Mouse (Mus musculus): Measurements from ENCODE around the gene Chd4. TPM values are rescaled to one million over a fixed set of nuclear protein-coding genes. Genes with fewer than 3 reads are reported as not detected.

The Chd4 gene
- polyA plus RNA-seq, 1 experiment: 103 TPM

DNA sequence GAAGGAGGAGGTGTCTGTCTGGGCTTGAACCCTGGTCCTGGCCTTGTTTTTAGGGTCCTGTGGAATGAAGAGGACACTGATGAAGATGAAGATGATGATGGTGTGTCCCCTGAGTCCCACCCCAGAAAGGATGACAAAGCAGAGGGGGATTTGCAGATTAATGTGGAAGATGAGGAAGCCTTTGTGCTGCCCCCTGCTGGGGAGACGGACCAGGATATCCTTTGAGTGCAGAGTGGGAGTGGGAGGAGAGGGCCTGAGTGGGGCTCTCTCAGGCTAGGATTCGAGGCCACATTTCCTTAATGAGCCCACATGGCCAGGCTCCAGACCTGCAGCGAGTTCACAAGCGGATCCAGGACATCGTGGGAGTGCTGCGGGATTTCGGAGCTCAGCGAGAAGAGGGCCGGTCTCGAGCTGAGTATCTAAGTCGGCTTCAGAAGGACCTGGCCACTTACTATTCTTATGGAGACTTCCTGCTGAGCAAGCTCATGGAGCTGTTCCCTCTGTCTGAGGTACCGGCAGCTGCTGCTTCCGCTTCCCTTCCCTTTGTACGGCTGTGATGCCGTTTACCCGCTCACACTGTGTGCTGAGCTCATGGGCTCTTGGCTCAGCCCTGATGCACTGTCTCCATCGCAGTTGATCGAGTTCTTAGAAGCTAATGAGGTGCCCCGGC lies 41.4 kb downstream of the Chd4 start:
- DNase-seq (ENCODE audit: extremely low spot score in 1 of 2, low spot score in 1 of 2): peak in 1 of 2 experiments; percentile 66

DNA sequence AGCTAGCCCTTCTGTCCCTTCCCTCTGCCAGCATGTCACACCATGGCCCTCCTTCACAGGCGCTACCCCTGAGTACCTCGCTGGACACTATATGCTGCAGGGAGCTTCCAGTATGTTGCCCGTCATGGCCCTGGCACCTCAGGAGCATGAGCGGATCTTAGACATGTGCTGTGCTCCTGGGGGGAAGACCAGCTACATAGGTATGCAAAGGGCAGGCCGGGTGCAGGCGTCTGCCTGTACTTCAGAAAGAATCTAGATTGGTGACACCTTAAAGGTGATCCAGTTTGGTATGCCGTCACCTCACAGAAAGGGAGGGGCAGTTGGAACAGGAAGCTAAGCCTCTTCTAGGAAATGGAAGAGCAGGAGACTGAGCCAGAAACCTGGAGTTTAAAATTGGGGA lies 44.0 kb downstream of the Chd4 start:
- DNase-seq (ENCODE audit: extremely low spot score in 1 of 2, low spot score in 1 of 2): no peak

DNA sequence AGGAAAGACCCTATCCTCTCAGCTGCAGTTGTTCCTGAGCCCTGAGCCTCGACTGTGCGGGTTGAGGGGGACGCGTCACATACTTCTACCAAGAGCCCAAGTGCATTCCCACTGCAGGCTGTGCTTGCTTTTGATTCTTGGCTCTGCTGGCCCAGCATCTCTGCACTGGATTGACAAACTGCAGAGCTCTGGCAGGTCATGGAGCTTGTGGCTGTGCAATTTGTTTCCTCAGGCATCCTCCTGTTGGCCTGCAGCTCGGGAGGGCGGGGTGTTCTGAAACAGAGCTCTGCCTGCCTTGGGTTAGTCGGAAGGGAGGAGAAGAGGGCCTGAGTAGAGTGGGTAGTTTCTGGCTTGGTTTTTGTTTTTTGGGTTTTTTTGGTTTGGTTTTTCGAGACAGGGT lies 46.7 kb downstream of the Chd4 start:
- no peak for DNase-seq (ENCODE audit: extremely low spot score in 1 of 2, low spot score in 1 of 2)

DNA sequence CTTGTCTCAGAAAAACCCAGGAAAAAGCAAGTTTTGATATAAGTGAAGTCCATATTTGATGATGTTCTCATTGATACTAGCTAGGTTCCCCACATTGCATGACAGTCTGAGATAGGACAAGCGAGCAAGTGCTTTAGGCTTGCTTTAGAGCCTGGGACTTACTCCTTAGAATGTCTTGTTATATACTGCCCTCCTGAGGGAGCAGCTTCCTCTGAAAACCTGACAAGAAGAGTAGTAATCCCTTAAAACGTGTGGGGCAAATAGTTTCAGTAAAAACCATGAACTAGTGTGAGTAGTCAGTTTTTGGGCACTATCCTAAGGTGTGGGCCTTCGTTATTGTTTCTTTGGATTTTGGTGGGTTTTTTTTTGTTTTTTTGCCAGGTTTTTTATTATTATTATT lies 47.3 kb downstream of the Chd4 start:
- DNase-seq (ENCODE audit: extremely low spot score in 1 of 2, low spot score in 1 of 2): no peak

DNA sequence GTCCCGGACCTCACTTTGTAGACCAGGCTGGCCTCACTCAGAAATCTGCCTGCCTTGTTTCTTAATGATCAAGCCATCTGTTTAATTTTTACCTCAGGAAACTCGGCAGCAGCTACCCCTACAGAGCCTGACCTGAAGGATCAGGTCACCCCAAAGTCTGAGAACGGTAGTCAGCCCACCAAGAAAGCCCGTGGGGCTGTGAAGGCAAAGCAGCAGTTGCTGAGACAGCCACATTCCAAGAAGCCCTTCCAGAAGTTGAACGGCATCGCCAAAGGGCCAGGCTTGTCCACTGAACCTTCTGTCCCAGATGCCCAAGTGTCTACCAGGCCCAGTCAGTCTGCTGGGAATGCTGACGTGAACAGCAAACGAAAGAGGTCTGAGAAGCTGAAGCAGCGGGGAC lies 48.1 kb downstream of the Chd4 start:
- no peak for DNase-seq (ENCODE audit: extremely low spot score in 1 of 2, low spot score in 1 of 2)

DNA sequence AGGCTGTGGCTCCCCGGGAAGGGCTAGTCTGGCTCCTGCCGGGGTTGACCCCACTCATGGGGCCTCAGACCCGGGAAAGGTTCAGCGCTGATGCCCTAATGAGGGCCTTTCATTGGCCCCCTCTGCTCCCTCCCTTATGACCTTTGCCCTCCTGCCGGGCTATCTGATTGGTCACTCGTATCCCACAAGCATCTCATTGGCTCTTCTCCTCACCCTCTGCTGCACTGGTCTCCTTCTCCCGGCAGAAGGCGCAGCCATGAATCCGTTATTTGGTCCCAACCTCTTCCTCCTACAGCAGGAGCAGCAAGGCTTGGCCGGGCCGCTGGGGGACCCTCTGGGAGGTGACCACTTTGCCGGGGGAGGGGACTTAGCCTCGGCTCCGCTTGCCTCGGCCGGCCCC lies 49.2 kb downstream of the Chd4 start, which contains the start of gene Iffo1:
Gene Iffo1 (plus strand): TSS at position 241 of the 400 bp plus-strand sequence.
- DNase-seq (ENCODE audit: extremely low spot score in 1 of 2, low spot score in 1 of 2): peak; percentile 94 to 95

DNA sequence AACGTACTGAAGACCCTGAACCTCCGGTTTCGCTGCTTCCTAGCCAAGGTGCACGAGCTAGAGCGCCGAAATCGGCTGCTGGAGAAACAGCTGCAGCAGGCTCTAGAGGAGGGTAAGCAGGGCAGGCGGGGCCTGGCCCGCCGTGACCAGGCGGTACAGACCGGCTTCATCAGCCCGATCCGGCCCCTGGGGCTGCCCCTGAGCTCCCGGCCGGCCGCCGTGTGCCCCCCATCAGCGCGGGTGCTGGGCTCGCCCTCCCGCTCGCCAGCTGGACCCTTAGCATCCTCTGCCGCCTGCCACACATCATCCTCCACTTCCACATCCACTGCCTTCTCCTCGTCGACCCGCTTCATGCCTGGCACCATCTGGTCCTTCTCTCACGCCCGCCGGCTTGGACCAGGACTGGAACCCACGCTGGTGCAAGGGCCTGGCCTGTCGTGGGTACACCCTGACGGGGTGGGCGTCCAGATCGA lies 49.7 kb downstream of the Chd4 start:
- DNase-seq (ENCODE audit: extremely low spot score in 1 of 2, low spot score in 1 of 2): no peak

DNA sequence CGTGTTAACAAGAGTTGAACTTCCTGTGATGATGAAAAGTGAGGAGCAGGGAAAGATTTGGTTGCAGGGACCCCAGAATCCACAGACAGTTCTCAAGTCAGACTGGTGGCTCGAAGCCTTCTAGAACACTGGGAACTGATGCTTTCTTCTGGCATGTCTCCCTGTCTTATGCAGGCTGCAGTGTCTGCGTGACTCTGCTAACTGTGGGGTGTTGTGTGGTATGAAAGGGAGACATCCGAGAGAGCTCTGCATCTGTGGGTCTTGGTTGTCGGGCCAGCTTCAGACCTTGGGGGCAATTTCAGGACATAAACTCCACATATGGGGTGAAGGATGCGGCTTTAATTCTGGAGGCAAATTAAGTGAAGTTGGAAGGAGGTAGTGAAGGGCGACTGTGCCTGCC lies 50.4 kb downstream of the Chd4 start:
- peak in 1 of 2 experiments; percentile 46 for DNase-seq (ENCODE audit: extremely low spot score in 1 of 2, low spot score in 1 of 2)

DNA sequence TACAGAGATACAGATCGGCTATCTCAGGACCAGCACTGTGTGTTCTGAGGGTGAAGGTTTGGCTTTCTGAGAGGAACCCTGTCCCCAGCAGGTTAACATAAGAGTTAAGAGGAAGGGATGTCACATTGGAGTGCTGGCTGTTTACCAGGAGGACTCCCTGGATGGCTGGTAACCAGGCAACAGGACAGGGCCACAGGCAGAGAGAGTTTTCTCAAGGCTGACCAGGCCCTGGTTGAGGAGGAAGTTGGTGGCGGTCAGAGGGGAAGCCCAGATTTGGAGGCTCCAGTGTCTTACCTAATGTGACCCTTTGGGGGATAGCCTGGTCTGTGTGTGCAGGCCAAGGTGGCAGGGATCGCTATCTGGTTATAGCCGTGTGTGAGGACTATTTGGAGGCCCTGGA lies 51.0 kb downstream of the Chd4 start:
- peak in 1 of 2 experiments; percentile 43 for DNase-seq (ENCODE audit: extremely low spot score in 1 of 2, low spot score in 1 of 2)

DNA sequence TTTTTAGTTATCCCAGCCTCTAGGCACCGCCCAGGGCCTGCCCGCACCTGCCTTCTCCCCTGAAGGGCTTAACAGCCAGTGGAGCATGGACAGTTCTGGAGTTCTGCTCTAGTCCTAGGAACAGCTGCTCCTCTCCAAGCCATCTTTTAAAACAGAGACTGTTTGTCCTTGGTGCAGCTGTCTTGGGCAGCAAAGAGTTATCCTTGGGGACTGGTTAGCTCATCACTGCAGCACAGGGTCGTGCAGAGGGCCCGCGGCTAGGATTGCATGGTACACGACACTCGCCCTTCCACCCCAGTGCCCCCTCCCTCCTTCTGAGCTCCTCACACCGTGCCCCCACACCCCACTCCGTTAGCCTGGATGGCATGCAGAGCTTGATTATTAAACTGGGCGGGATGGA lies 51.5 kb downstream of the Chd4 start:
- DNase-seq (ENCODE audit: extremely low spot score in 1 of 2, low spot score in 1 of 2): no peak

DNA sequence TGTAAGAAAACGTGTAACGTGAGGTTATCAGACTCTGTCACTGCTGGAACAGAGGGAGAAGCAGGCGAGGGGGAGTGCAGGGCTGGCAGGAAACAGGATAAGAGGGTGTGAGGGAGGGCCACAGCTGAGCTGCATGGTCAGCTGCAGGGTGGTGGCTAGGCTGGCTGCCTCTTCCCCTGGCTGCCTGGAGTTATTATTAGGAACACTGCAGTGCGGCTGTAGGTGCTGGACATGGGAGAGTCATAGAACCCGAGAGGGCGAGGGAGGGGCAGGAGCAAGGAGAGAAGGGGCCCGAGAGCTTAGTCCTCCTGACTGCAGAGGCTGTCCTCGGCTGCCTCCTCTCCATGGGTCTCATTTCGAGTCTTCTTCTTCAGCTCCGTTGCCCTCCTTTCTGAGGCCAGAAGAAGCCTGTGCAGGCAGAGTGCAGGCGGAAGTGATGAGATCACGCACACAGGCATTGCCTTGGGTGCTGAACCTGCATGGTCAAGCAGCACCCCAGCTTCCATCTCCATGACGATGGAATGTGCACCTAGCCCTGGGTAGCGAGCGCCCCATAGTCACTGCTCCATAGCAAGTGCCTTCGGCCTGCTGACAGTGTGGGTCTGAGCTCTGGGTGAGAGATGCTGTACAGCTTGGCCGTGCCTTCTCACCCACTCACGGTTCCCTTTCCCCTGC lies 52.6 kb downstream of the Chd4 start:
- peak in 1 of 2 experiments; percentile 64 for DNase-seq (ENCODE audit: extremely low spot score in 1 of 2, low spot score in 1 of 2)

DNA sequence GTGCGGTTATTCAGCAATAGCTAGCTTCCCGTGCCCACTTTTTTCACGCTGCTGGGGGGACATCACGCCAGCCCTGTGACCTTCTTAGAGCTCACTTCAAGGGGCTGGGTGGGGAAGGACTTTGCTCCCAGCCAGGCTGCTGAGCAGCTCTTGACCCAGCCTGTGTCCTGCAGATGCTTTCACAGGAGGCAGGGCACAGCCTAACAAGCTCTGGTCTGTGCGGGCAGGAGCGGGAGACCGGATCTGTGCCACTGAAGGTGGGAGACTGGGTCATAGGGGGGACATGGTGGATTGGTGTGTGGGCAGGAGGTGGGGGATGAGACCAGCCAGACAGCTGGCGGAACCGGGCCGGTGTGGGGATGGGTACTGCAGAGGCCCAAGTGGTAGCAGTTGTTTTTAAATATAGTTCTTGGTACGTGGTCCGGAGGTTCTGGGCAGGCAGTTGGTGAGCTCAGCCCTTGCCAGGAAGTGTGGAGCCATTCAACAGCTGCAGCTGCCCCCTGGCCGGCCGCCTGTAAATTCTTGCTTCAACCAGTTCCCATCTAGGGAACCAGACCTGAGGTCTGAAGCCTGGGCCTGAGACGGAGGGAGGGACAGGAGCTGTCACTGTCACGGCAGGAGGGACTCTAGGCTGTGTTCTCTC lies 53.3 kb downstream of the Chd4 start:
- peak in 1 of 2 experiments; percentile 70 for DNase-seq (ENCODE audit: extremely low spot score in 1 of 2, low spot score in 1 of 2)

DNA sequence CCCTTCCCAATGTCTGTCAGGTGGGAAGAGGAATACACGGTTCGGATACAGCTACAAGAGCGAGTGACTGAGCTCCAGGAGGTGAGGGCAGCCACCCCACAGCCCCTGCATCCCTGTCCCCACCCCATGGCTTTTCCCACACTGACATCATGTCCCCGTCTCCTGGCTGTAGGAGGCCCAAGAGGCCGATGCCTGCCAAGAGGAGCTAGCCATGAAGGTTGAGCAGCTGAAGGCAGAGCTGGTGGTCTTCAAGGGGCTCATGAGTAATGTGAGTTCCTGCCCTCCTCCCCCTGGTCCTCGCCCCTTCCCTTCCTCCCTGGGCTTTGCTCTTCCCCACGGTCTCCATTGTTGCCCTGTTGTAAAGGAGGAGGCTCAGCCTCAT lies 53.8 kb downstream of the Chd4 start:
- no peak for DNase-seq (ENCODE audit: extremely low spot score in 1 of 2, low spot score in 1 of 2)

DNA sequence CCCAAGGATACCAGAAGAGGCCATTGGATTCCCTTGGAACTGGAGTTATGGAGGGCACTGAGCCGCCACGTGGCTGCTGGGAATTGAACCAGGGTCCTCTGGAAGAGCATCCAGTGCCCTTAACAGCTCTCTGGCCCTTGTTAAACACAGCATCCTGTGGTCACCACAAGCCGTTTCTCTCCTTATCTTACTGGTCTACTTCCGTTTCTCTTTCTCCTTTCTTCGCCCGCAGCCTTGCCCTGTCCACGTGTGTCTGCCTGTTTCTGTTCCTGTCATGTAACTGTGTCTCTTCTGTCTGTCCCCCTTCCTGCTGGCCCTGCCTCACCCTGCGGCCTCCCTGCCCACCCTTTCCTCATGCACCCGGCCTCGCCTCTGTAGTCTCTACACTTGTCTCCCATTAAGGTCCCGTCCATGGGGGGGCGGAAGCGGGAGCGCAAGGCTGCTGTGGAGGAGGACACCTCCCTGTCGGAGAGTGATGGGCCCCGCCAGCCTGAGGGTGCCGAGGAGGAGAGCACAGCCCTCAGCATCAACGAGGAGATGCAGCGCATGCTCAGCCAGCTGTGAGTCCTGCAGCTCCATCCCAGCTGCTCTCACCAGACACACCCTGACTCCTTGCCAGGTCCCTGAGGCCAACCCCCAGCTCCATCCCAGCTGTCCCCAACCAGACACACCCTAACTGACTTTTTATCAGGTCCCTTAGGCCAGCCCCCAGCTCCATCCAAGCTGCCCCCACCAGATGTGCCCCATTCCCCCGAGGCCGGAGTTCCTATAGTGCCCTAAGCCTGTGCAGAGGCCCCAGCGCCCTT lies 56.6 kb downstream of the Chd4 start:
- DNase-seq (ENCODE audit: extremely low spot score in 1 of 2, low spot score in 1 of 2): peak in 1 of 2 experiments; percentile 47

DNA sequence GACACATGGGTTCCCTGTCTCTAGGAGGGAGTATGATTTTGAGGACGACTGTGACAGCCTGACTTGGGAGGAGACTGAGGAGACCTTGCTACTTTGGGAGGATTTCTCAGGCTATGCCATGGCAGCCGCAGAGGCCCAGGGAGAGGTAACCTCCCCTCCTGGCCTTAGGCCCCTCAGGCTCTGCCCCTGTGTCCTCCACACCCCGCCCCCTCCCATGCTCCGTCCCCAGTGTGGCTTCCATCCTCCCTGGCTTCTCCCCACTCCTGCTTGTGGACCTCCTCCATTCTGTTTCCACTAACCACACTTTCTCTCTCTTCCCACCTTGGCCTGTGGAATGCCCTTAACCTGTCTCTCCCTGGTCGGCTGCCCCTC lies 57.2 kb downstream of the Chd4 start:
- DNase-seq (ENCODE audit: extremely low spot score in 1 of 2, low spot score in 1 of 2): no peak

DNA sequence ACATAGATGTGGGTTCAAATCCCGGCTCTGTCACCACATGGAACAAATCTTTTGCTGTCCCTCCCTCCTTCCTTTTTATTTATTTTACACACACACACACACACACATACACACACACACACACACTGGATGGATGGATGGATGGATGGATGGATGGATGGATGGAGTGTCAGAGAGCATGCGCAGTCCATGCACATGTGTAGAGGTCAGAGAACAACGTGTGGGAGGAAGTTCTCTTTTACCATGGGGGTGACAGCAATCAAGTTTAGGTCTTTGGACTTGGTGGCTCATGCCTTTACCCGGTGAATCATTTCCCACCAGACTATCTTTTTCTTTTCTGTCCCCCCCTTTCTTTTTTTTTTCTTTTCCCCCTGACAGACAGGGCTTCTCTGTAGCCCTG lies 57.9 kb downstream of the Chd4 start:
- no peak for DNase-seq (ENCODE audit: extremely low spot score in 1 of 2, low spot score in 1 of 2)

DNA sequence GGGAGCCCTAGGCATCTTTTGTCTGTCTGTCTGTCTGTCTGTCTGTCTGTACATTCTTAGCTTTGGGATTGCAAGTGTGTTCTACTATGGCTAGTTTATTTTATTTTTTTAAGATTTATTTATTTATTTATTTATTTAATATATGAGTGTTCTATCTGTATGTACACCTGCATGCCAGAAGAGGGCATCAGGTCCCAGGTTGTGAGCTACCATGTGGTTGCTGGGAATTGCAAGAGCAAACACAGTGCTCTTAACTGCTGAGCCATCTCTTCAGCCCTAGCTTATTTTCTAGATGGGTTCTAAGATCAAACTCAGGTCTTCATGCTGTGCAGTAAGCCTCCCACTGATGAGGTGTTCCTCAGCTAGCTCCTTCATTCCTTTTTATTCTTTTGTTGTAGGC lies 58.8 kb downstream of the Chd4 start:
- no peak for DNase-seq (ENCODE audit: extremely low spot score in 1 of 2, low spot score in 1 of 2)

DNA sequence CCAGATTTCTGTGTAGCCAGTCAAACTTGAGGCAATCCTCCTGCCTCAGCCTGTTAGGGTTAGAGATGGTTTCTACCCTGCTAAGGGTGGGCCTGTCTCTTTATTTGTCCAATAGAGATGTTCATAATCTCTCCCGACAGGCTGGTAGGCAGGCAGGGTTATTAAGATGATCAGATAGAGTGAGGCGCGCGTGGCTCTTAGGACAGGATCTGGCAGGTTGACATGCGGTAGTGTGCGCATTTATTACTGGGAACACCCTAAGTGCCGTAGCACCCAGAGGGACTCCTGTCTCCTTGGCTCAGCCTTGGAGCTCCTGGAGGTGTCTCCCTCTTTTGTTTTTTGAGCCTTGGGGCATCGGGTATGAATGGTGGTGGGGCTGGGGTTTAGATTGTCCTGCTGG lies 59.5 kb downstream of the Chd4 start:
- no peak for DNase-seq (ENCODE audit: extremely low spot score in 1 of 2, low spot score in 1 of 2)

DNA sequence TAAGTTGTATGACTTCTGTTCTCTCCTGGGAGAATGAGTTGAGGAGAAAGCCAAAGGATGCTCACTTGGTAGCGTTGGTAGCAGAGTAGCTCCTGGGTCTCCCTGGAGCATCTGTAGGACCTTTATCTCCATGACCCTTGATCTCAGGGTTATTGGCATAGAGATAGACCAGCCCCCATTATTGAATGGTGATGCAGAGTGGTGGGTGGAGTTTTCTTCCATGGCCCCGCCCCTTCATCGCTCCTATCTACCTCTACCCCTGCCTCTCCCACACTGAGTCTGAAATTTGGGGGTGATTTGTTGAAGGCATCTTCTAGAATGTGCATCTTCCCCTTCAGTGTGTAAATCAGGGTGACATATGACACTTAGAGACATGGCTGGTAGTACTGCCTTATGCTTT lies 60.7 kb downstream of the Chd4 start:
- no peak for DNase-seq (ENCODE audit: extremely low spot score in 1 of 2, low spot score in 1 of 2)

DNA sequence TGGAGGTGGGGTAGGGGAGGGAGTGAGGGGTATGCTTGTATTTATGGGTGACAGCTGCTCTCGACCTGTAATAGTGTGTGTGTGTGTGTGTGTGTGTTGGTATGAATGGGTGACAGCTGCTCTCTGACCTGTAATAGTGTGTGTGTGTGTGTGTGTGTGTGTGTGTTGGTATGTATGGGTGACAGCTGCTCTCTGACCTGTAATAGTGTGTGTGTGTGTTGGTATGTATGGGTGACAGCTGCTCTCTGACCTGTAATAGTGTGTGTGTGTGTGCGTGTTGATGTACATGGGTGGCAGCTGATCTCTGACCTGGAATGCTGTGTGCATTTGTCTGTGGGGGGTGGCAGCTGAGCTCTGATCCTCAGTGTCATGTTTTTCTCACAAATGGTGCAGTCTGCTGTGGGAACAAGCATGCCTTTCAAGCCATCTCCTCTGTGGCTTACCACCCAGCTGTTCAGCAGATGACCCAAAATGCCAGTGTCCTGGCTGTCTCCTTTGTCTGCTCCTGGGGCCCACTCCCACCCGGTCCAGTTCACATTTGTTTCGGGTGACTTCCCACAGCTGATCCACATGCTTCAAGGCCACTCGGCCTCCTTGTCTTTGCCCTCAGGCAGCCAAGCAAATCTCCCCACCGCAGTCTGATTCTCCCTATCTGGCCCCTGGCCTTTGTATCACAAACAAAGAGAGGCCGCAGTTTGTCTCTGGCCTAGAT lies 61.3 kb downstream of the Chd4 start:
- no peak for DNase-seq (ENCODE audit: extremely low spot score in 1 of 2, low spot score in 1 of 2)

Measured in frontal cortex, adult 2 months (tissue).